Mouse (Mus musculus) forebrain, postnatal 0 days (tissue): ENCODE measurements around the gene Sec14l3. TPM values are rescaled to one million over a fixed set of nuclear protein-coding genes. Genes with fewer than 3 reads are reported as not detected.

Source experiments
- ATAC-seq: fragments of 200-750 bp; cut with Nextera tagmentation; 2 replicates; pipeline ENCODE4 v1.8.0; 2017; ENCODE audit warnings: mild to moderate bottlenecking, moderate library complexity
- DNase-seq: peaks from one replicate; pipeline ENCODE4 v3.0.0-alpha.2; 2015
- H3K27ac ChIP-seq: fragments of 300-500 bp; sonication (generic); 2 replicates; pipeline ENCODE4 v1.5.1; 2014; ENCODE audit warnings: low read depth, mild to moderate bottlenecking, antibody characterized with exemption, low read length, moderate library complexity, mixed read lengths
- H3K27me3 ChIP-seq: fragments of 300-500 bp; sonication (generic); 2 replicates; pipeline ENCODE4 v1.6.1; 2014; ENCODE audit warnings: mild to moderate bottlenecking, low read length, mixed read lengths; ENCODE audit not compliant: insufficient read depth
- H3K36me3 ChIP-seq: fragments of 300-500 bp; sonication (generic); 2 replicates; pipeline ENCODE4 v1.6.1; 2014; ENCODE audit warnings: mild to moderate bottlenecking, moderate library complexity; ENCODE audit not compliant: insufficient read depth
- H3K4me1 ChIP-seq: fragments of 300-500 bp; sonication (generic); 2 replicates; pipeline ENCODE4 v1.6.1; 2014; ENCODE audit warnings: antibody characterized with exemption; ENCODE audit not compliant: insufficient read depth
- H3K4me2 ChIP-seq: fragments of 300-500 bp; sonication (generic); 2 replicates; pipeline ENCODE4 v1.6.1; 2014; ENCODE audit warnings: low read depth, mild to moderate bottlenecking, moderate library complexity
- H3K4me3 ChIP-seq: fragments of 300-500 bp; sonication (generic); 2 replicates; pipeline ENCODE4 v1.5.1; 2014; ENCODE audit warnings: low read depth, low read length, mixed read lengths
- H3K9ac ChIP-seq: fragments of 300-500 bp; sonication (generic); 2 replicates; pipeline ENCODE4 v1.6.1; 2014; ENCODE audit warnings: mild to moderate bottlenecking
- H3K9me3 ChIP-seq: fragments of 300-500 bp; sonication (generic); 2 replicates; pipeline ENCODE4 v1.6.1; 2016; ENCODE audit warnings: low read length
- CTCF ChIP-seq: sonication (generic); IDR thresholded peaks from 2 replicates; pipeline ENCODE4 v1.5.1; 2016; ENCODE audit warnings: antibody characterized with exemption, control low read depth, low read depth
- WGBS: fragments of 180-500 bp; shearing (Covaris S2); extraction: QIAGEN DNeasy Blood & Tissue Kit; methylation state at CpG from one replicate; pipeline ENCODE4 v1.1.7; 2014; 5-methylcytosine and 5-hydroxymethylcytosine counted together
- polyA plus RNA-seq: library from polyadenylated mRNA; unstranded; fragments of >200 nt; fragmentation: Nextera tagmentation; extraction: Ambion mirVana; gene quantifications from 2 replicates; pipeline ENCODE4 v1.2.1, GENCODE M21; 2015
- total RNA-seq: library from RNA; depleted of rRNA; stranded (reverse); fragments of >200 nt; gene quantifications from 2 replicates; pipeline ENCODE4 v1.2.3, GENCODE M21; 2014

Sec14l3 gene
- total and polyA plus RNA-seq, 2 experiments from 2014 or later: 3.8 to 4.7 TPM

DNA sequence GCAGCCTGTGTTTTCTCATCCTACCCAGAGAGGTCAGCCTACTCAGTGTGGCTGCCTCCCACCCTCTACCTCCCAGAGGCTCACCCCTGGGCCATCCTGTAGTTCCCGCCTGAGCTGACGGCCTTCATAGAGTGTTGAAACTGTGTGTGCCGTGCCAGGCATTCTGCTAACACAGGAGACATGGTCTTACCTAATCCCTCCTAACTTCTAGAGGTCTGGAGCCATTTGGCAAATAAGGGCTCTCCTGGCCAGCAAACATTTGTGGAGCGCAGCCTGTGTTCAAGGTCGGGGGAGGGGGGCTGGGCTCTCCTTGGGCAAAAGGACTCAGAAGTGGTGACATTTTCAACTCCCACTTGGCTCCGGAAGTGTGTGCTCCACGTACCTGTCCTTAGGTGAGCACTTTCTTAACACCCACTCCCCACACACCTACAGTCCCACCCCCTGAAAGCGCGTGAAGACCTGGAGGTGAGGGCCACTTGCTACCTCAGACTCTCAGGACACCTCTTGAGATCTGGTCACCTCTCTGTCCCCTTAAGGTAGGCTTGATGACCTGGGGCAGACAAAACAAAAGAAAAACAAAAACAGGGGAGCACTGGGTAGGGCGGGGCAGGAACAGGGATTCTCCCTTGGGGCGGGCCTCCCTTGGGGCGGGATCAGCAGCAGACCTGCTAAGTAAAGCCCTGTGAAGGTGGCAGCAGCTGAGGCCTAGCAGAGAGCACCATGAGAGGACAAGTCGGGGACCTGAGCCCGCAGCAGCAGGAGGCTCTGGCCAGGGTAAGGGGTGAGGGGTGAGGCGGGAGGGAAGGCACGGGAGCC is 33.3 kb upstream of the Sec14l3 start, which contains the start of gene Sec14l4:
TSS of gene Sec14l4 (plus strand) at position 337 of the 816 bp plus-strand sequence.
- no peak within 1 kb of the TSS for H3K27ac ChIP-seq
- WGBS: 44% methylated on average over 16 of the region's 16 CpGs
- H3K27me3 ChIP-seq: no peaks in the 10 kb centered on the region; the same call in 1 of the 2 replicates
- DNase-seq: no peak
- no peak for ATAC-seq
- H3K9me3 ChIP-seq: no peaks in the 10 kb centered on the region
- no peaks in the 10 kb centered on the region for H3K4me1 ChIP-seq
- no peak within 1 kb of the TSS for H3K4me3 ChIP-seq
- no peak for TF ChIP-seq CTCF
- no peak within 1 kb of the TSS for H3K4me2 ChIP-seq
- H3K36me3 ChIP-seq: no peaks in the 10 kb centered on the region
- H3K9ac ChIP-seq: no peak within 1 kb of the TSS

DNA sequence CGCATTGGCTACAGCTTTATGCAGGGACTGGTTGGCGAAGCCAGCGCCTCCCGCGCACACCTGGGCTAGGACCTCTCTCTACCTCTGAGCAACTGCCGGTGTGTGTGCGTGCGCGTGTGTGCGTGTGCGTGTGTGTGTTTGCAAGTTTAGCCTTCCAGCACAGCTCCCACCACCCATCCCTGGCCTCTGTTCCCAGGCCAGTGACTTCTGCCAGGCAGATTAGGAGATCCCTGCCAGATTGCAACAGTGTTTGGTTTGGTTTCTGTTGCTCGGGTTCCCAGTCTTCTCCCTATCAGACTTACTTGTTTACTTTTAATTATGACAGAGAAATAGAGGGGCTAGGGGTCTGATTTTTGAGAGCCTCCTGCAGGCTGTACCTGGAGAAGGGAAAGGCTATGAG is 32.7 kb upstream of the Sec14l3 start:
- Histone ChIP-seq H3K9me3 (no peaks in the 10 kb centered on the region), H3K27me3 (no peaks in the 10 kb centered on the region; the same call in 1 of the 2 replicates), H3K4me2 (no peak overlapping the region), H3K36me3 (no peaks in the 10 kb centered on the region), H3K4me1 (no peaks in the 10 kb centered on the region), H3K9ac (no peak overlapping the region), H3K27ac (no peak overlapping the region), H3K4me3 (no peak overlapping the region)
- TF ChIP-seq CTCF: no peak
- ATAC-seq: no peak
- no peak for DNase-seq
- 28% methylated on average over 12 of the region's 12 CpGs for WGBS

DNA sequence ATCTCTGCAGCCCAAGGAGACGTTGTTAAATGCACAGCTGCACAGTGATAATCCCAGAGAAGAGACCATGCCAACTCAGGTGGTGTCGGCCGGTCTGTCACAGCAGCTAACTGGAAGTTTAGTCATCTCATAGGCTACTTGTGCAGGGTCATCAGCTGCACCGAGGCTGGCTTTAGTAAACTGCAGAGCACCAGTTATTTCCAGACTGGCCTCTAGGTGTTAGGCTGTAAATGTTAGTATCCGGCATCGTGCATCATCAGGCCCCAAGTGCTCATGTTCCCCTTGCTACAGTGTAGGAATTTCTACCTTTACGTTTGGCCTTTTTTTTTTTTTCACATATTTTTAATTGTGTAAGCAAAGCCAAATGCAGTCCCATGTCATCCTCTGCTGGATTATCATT is 31.2 kb upstream of the Sec14l3 start:
- WGBS: 71% methylated on average over 7 of the region's 7 CpGs
- ATAC-seq: no peak

DNA sequence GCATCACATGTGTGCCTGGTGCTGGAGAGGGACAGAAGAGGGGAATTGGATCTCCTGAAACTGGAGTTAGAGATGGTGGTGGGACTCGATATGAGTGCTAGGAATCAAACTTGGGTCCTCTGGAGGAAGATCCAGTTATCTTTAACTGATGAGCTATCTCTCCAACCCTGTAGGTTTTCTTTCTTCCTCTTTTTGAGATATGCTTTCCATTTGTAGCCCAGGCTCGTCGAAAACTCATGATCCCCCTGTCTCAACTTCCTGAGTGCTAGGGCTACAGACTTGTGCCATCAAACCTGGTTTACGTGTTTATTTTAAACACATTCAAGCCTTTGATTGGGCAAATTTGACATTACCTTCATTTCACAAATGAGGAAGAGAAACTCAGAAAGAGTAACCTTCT is 30.5 kb upstream of the Sec14l3 start:
- Histone ChIP-seq H3K27me3 (no peaks in the 10 kb centered on the region; the same call in 1 of the 2 replicates), H3K4me3 (no peak overlapping the region), H3K9me3 (no peaks in the 10 kb centered on the region), H3K36me3 (no peaks in the 10 kb centered on the region), H3K4me1 (no peaks in the 10 kb centered on the region), H3K4me2 (no peak overlapping the region), H3K9ac (no peak overlapping the region), H3K27ac (no peak overlapping the region)
- 93% methylated on average over 4 of the region's 4 CpGs for WGBS
- no peak for DNase-seq
- no peak for ATAC-seq
- TF ChIP-seq CTCF: no peak

More for the DNA sequence above, 31.2 kb upstream of the Sec14l3 start:
- Histone ChIP-seq H3K36me3 (no peaks in the 10 kb centered on the region), H3K4me1 (no peaks in the 10 kb centered on the region), H3K27me3 (no peaks in the 10 kb centered on the region; the same call in 1 of the 2 replicates), H3K4me2 (no peak overlapping the region), H3K9me3 (no peaks in the 10 kb centered on the region), H3K27ac (no peak overlapping the region), H3K9ac (no peak overlapping the region), H3K4me3 (no peak overlapping the region)
- no peak for TF ChIP-seq CTCF
- DNase-seq: no peak

DNA sequence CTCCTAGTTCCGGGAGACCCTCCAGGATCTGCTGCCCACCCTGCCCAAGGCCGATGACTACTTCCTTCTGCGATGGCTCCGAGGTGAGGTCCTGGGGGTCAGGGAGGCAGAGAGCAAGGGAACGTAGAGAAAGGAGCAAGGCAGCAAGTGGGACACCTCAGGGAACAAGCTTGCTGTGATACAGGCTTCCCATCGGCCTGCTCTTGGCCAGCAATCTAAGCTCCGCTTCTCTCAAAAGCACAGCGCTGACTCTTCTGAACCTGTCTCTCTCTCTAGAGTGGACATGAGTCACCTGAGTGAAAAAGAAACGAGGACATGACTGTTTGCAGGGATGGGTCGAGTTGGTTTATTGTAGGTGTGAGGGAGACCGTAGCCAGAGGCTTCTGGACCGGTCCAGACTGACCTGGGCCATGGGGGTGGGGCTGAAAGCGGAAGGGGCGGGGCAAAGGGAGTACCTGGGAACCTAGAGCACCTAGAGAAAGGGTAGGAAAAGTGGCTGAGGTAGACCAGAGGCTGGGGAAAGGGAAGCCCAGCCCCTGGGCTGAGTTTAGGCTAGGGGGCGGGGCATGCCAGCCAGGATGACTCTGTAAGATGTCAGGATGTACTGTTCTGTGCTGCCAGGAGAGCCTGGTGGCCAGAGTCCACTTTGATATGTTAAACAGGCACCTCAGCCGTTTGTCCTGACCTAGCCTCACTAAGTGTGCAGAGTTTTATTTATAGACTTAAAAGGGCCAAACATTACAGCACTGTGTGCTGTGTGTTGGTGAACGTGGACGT is 29.3 kb upstream of the Sec14l3 start:
- no peaks in the 10 kb centered on the region for H3K4me1 ChIP-seq
- ATAC-seq (no peak), DNase-seq (no peak)
- H3K4me3 ChIP-seq: no peak overlapping the region
- H3K9ac ChIP-seq: no peak overlapping the region
- no peaks in the 10 kb centered on the region for H3K36me3 ChIP-seq
- no peak overlapping the region for H3K27ac ChIP-seq
- no peak for TF ChIP-seq CTCF
- no peaks in the 10 kb centered on the region; the same call in 1 of the 2 replicates for H3K27me3 ChIP-seq
- H3K9me3 ChIP-seq: no peaks in the 10 kb centered on the region
- no peak overlapping the region for H3K4me2 ChIP-seq
- WGBS: 70% methylated on average over 18 of the region's 18 CpGs

DNA sequence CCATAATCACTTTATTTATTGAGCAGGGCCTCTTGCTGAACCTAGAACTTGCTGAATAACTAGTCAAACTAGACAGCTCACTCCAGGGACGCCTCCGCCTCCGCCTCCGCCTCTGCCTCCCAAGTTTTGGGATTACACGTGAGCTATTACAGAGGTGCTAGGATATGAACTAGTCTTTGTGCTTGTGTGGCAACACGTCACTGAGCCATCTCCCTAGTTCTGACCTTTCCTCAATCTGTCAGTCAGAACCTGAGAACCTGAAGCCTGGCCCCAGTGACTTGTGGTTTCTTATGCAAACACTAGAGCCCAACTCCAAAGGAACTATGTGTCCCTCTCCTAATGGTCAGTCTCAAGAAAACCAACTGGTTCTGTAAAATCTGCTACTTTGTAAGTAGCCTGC is 28.7 kb upstream of the Sec14l3 start:
- Histone ChIP-seq H3K4me2 (no peak overlapping the region), H3K9ac (no peak overlapping the region), H3K27me3 (no peaks in the 10 kb centered on the region; the same call in 1 of the 2 replicates), H3K27ac (no peak overlapping the region), H3K4me1 (no peaks in the 10 kb centered on the region), H3K9me3 (no peaks in the 10 kb centered on the region), H3K4me3 (no peak overlapping the region), H3K36me3 (no peaks in the 10 kb centered on the region)
- TF ChIP-seq CTCF: no peak
- ATAC-seq: no peak
- no peak for DNase-seq
- WGBS: 91% methylated on average over 6 of the region's 6 CpGs
